Mouse (Mus musculus) granulocyte monocyte progenitor cell, adult 5-6 weeks (primary cell): ENCODE data around the gene Rps9. TPM values are rescaled to one million over a fixed set of nuclear protein-coding genes. Genes with fewer than 3 reads are reported as not detected.
A peak's percentile ranks its signal among the peaks of the same experiment; 100 is the strongest.

Source experiments
- ATAC-seq: replicated peaks from 2 replicates; pipeline ENCODE4 v1.8.0; 2016; ENCODE audit warnings: mild to moderate bottlenecking, moderate TSS enrichment, inconsistent platforms; ENCODE audit not compliant: poor library complexity, severe bottlenecking
- total RNA-seq, 2 experiments: library from RNA; stranded (forward) in 1 of 2; stranded (reverse) in 1 of 2; fragments of 200-712, 200-1000 nt in 1 of 2; fragments of >200 nt in 1 of 2; fragmentation: Nextera tagmentation in 1 of 2; gene quantifications; 2 replicates each; pipeline ENCODE4 v1.2.3; 2014 to 2017

The Rps9 gene
- total RNA-seq (2014; fragmentation: Nextera tagmentation) (3,458 and 3,628 TPM in 2 replicates), total RNA-seq (2017) (1,516 and 1,598 TPM in 2 replicates)

DNA sequence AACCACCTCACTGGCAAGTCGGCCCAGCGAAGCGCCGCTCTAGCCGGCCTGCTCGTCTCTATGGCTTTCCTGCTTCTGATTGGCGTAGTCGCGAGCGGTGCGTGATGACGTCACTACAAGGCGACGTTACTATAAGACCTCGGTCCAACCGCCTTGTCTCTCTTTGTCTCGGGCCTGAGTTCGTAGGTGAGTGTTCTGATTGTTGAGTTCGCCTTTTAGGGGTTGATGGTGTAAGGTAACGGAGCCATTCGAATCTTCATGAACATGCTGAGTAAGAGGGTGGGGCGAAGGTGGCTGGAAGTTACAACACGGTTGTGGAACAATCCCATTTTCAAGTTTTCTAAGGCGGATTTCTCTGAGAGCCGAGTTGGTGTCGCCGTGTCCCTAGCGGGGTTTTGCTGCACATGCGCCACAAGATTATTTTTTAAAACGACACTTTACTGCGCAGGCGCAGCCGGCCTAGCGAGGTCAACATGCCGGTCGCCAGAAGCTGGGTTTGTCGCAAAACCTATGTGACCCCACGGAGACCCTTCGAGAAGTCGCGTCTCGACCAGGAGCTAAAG lies at the start of gene Rps9:
Rps9 (plus strand) TSS at position 115 of the 563 bp plus-strand sequence.
- peak; percentile 79 for ATAC-seq

DNA sequence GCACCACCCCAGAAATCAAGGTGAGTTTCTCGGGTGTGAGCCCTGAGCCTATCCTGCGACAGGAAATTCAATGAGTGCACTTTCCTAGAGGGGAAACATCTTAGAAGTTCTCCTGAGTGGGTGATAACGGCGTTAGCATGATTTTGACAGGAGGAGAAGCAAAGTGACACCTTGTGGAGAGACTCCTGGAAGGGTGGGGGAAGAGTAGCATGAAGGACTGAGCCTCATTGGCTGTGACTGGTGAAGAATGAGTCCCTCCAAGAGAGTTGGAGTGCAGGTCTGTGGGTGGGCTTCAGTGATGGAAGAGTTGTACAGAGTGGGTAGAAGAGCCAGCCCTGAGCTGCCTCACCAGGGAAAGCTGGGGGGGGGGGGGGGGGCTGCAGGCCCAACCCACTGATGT lies 46.8 kb upstream of the Rps9 start:
- ATAC-seq: no peak

DNA sequence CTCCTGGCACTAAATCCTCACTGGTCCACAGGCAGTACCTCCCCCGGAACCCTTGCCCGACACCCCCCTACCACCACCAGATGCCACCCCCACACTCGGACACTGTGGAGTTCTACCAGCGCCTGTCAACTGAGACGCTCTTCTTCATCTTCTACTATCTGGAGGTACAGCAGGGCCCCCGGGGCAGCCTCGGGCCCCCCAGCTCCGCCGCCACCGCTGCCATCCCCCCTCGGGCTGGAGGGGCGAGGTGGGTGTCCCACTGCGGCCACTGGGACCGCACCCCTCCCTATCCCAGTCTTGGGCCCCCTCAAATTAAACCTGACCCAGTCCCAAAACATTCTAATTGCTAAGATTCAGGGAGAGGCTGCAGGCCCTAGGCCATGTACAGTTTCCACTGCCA lies 45.2 kb upstream of the Rps9 start:
- no peak for ATAC-seq

DNA sequence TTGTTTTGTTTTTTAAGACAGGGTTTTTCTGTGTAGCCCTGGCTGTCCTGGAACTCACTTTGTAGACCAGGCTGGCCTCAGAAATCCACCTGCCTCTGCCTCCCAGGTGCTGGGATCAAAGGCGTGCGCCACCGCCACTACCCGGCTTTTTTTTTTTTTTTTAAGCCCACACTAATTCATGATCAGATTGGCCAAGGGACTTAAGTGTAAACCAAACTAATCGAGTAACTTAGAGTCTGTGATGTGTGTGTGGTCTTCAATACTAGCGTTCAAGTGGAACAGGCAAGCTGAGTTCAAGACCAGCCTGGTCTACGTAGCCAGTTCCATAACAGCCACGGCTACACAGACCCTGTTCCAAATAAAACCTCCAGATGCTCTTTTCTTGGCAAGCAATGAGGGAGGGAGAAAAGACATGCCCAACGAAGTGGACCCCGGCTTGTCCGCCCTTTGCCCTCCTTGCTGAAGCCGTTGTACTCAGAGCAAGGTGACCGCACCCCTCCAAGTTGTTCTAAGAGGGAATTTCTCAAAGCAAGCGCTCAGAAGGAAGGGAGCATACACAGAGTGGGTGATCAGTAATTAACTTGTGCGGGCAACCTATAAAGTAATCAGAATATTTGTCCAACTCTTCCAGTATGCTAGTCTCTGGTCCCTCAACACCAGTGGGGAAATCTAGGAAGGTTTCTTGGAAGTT lies 39.1 kb upstream of the Rps9 start:
- no peak for ATAC-seq

DNA sequence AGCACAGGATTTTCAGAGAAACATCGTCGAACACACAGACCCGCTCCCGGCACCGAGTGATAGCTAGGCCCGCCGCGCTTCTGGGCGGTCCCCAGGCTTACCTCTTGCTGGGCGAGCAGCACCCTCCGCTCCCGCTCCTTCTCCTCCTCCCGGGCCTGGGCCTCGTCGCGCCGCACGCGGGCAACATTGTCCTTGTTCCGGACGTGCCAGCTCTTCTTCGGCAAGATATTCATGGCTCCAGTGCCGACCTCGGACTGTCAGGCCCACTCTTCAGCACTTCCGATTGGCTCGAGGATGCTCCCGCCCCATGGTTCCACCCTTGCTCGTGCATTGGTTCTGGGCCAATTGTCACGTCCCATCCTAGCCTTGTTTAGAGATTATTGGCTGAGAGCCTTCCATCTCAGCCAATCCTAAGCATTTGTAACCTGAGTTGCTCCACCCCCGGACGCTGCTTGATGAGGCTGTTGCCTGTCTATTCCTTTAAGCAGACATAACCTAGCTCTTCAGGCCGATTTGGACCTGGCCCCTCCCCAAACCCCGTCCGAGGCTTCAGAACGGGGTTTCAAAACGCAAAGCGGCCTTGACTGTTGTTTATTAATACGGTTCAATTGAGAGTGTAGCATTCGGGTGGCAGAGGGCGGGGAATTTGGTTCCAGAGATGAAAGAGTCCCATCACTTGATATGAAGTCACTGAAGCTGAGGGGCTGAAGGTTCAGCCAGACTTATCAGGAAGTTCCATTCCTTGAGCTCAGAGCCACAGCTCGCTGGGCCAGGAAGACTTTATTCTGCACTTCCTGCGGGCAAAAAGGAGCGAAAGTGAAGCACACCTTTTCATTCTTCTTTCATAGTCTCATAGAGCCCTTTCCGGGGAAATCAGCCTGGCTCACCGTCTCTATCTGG lies 38.3 kb upstream of the Rps9 start, which contains the start of gene Leng1:
Leng1 (minus strand) TSS at position 626 of the 900 bp plus-strand sequence.
- ATAC-seq: peak; percentile 96

DNA sequence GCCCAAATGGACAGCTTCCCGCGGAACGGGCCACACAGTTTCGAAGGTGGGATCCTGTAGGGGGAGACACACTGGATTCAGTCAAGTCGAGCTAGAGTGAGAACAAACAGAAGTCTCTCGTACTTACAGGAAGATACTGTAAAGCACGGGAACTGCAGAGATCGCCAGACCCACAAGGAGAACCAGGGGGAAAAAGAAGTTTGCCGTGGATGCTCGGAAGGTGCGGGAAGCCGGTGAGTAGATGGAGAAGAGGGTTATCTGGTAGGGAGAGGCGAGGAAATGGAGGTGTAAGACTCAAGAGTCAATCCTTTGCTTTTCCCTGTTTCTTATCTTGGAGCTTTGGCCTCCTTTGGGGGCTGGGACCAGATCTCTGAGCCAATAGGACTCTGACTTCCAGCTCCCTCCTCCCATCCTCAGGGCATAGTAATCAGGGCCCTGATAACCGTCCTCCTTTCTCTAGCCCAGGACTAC lies 36.8 kb upstream of the Rps9 start:
- ATAC-seq: no peak

DNA sequence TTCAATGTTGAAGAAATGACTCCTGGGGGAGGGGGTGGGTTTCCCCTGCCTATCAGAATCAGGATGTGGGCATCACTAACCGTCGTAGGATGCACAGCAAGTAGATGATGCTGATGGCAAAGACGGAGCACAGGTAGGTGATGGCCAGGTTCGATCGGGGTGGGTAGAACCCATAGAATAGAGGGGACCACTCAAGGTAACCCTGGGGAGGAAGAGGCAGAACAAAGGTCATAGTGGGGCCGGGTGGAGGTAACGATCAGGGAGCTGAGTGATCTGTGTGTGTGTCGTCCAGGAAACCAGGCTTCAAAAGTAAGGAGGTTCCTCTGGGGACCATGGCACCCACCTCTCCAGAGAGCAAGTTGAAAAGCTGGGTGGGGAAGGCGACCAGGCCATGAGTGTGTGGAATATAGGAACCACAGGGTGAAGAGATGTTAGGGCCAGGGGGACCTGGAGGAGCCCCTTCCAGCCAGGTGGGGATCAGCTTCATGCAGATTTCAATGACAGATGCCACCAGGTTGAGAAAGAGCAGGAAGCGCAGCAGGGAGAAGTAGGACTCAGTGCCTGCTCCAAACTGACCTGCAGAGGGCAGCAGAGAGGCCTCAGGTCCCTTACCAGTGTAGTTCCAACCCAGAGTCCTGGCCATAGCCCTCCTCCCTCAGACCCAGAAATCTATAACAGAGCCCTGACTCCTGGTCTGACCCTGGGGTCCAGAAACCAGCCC lies 29.1 kb upstream of the Rps9 start:
- ATAC-seq: peak; percentile 97

DNA sequence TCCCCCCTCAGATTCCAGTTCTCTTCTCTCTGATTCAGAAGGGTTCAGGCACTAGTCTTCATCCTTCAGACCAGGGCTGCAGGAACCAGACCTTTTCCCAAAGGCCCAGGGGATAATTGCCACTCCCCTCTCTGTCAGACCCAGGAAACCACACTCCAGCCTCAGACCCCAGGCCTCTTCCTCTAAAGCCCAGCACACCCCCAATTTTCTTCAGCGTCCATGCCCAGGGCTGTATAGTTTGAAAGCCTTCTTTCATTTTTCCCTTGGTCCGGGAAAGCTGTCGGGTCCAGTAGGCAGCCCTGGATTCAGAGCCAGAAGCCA lies 28.6 kb upstream of the Rps9 start:
- peak; percentile 51 for ATAC-seq

DNA sequence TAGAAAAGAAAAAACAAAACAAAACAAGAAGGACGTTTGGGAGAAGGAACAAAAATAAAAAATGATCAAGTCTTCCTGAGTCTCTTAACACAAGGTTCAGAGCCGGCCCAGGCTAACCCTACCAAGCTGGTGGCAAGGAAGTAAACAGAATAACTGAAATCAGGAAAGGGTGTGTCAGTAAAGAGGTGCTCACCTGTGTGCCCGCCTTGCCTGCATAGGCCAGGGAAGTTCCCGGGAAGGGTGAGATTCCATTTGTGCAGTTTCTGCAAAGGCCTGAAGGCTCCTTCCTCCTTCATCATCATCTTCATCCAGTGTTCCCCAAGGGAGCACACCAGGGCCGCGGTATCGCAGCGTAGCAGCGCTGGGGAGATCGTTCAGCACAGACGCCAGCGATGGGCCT lies 27.4 kb upstream of the Rps9 start:
- no peak for ATAC-seq

DNA sequence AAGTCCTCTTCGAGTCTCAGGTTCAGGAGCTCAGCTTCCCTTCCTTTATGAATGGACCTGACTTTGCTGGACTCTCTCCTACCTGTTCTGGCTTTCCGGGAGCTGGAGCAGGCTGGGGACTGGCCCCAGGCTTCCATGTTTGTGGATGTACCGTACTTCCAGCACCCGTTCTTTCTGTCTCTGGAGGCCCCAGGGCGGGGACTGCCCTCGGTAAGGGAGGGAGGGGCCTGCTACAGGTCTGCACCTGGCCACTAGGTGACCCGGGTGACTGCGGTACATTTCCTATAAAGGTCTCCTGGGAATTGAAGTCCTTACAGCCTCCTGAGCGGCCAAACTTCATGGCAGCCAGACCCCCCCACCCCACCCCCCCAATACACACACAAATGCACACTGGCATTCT lies 26.5 kb upstream of the Rps9 start, which contains the start of gene Tmc4:
Tmc4 (minus strand) TSS at position 212 of the 400 bp plus-strand sequence.
- ATAC-seq: no peak

DNA sequence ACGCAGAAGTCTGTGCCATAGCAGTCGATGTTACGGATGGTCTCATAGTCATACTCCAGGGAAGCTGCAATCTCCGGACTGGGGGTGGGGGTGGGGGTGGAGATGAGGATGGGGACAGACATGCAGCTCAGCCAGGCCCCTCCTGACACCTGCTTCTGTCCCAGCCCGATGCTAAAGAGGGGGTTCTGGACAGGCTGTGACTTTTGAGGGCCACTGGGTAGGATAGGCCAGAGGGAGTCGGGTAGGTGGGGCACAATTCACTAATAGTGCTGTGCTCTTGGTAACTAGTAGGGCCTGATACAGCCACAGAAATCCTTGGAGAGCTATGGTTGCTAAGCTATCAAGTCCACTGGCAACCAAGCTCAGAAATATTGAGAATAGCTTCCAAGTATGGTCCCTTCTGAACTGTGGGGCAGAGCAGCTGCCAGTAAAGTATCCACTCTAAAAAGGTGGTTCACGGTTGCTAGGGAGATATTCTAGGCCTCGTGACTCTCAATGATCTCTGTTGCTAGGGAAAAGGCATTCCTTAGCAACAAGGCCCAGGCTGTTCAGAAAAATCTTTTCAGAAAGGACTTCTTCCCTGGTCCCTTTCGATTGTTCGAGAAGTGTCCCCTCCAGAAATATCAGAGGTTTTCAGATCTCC lies 19.8 kb upstream of the Rps9 start:
- no peak for ATAC-seq

DNA sequence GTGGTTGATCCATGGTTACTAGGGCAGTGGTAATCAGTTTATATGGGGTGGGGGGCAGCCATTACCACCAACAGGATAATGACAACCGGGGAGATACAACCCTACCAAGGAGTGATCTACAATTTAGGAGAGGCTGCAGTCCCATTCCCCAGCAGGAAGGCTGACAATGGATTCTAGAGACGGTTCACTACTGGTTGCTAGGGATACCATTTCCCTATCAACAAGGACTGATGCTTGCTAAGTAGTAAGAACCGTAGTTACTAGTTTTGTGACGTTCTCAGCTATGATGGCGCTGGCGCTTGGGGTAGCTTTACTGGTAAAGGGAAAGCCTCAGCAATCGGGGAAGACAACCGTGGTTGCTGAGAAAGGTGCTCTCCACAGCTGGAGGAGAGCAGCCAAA lies 19.1 kb upstream of the Rps9 start:
- no peak for ATAC-seq

DNA sequence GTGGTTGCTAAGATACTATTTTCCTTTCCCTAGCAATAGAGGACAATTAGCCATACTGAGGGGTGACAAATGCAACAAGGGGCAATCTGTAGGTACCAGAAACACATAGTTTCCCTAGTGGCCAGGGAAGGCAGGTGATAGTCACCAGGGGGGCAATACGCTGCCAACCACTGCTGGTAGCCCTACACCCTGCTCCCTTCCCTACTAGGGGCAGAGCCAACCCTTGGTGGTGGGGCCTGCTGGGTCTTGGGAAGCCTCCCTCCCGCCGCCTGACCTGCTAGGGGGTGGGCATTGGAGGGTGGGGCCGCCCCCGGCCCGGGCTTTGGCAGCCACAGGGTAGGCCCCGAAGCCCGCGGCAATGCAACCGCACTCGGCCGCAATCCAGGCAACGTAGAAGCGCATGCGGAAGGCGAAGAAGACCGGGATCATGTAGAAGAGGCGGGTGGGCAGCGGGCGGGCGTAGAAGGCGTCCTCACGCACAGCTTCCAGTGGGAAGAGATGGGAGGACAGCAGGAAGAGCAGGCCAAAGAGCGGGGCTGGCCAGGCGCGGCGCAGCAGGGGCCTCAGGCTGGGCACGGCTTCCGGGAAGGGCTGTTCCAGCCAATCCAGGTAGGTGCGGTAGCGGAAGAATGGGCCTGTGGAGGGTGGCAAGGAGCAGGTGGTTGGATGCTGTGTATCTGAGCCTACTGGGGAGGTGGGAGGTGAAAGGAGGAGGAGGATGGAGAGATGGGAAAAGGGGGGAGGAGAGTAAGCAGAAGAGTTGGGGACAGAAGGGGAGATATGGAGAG lies 18.2 kb upstream of the Rps9 start:
- ATAC-seq: no peak

DNA sequence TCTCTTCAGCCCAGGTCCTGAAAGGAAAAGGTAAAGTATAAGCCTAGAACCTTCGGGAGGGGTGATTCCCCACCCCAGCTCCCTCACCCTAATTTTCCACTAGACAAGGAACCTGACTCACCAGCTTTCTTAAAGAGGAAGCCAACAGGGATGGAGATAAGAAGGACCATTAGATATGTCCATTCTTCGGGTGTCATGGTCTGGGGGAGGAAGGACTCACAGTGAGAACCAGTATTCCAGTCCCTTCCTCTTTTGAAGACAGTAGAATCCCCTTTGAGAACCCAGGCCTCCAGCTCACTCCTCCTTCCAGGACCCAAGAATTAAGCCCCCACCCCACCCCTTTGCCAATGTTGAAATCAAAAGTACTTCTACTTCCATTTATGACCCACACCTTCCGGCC lies 11.9 kb upstream of the Rps9 start:
- peak; percentile 9 for ATAC-seq

DNA sequence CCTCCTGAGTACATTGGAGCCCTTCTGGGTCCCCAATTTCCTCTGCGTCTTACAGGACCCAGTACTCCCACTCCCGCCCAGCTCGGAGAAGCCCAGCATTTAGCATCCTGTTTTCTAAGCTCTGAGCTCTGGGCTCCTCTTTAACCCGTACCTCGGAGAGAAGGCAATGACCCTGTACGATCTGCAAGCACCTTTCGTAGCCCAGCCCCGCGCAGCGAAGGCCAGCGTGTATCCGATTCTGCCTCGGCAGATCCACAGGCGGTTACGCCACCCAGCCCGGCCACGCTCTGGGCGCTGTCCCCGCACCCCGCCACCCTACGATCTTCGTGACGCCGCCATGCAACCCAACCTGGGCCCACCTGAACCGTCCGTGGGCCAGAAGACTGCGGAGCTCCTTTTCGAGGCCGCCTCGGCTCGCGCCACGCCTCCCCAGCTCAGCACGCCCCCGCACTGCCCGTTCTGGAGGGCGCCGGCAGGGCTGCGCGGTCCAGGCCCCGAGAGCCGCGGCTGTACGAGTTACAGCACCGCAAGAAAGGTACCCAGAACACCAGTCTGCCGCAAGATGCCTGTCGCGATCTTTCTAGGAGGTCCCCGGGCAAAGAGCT lies 11.3 kb upstream of the Rps9 start, which contains the start of gene Tsen34:
Tsen34 (plus strand) TSS at position 482 of the 605 bp plus-strand sequence.
- no peak for ATAC-seq

DNA sequence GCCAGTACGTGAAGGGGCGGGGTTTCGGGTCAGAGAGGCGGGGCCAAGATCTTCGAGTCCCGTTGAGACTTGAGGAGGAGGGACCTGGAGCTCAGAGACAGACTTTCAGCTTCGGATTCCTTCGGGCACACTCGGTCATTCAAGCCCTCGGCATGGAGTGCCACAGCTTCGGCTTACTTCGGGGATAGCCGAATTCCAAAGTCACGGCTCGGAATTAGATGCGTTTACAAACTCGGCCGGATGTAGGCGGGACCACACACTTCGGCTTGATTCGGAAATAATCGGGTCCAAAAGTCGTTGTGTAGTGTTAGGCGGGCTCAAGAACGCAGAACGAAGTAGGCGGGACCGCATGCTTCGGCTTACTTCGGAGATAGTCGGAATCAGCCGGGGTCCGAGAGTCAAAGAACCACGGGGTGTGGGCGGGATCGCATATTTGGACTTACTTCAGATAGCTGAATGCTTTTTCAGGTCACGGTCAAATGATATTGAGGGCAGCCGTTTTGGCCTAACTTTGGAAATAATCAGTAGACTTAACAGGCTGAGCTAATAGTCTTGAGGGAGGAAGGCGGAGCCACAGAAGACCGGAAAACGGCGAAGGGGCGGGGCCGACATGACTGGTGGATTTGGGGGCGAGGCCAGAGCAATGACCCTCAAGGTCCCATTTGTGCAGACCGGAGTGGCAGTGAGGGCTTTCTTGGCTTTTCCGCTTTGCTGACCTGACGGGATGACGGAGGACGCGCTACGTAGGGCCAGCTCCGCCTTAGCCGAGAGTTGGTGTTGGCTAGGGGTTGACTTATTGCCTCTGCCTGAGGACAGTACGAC lies 10.6 kb upstream of the Rps9 start, which contains the start of gene Mboat7:
Mboat7 (minus strand) TSS at position 537 of the 822 bp plus-strand sequence.
- peak; percentile 61 for ATAC-seq

DNA sequence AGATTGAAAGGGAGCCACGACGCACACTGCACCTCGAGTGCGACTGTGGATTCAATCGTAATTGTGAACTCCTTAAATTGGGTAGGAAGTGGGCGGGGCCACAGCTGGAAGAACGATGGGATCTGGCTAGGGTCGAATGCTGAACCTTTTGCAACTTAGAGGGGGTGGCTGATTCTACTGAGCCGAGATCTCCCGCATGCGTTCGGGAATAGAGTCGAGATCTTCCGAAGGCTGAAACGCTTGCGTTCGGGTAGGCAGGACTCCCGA lies 10.1 kb upstream of the Rps9 start:
- ATAC-seq: no peak
